Mouse (Mus musculus): ENCODE measurements around the gene Egfl8.

DNA sequence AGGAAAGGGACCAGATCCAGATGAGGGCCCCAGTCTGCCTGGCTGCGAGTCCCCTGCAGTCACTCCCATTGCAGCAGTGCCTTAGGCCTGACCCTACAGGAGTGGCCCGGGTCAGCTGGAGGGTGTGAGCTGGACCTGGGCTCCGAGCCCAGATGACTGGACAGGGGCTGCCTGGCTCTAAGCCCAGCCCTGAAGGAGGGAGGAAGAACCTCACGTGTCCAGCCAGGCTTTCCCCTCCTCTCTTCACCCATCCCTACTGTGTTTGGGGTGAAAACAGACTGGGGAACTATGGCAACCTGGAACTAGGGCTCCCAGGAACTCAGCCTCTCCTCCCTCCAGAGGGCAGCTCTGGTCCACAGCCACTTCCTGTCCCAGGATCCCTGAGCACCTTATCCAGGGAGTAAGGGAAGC, 39.8 kb upstream of the Egfl8 start:
- TF ChIP-seq CEBPB (IDR thresholded peaks at IDR 0.05; ENCODE audit: insufficient read depth, poor library complexity, severe bottlenecking), result no peak
- no peak for TF ChIP-seq POLR2A (IDR thresholded peaks at IDR 0.05; ENCODE audit: insufficient read length, low read depth)
- TF ChIP-seq MAX (IDR thresholded peaks at IDR 0.05; ENCODE audit: low read depth), result no peak
- TF ChIP-seq MYOG (IDR thresholded peaks at IDR 0.05; ENCODE audit: control insufficient read depth in 1 of 3, insufficient read depth in 1 of 3, insufficient read length in 2 of 3, low read depth in 2 of 3), result no peak
- TF ChIP-seq USF1 (IDR thresholded peaks at IDR 0.05; ENCODE audit: low read depth), result no peak
- no peak for TF ChIP-seq TCF12 (IDR thresholded peaks at IDR 0.05; ENCODE audit: insufficient read depth, poor library complexity, severe bottlenecking)
- peak; percentile 23 for TF ChIP-seq POLR2AphosphoS2 (IDR thresholded peaks at IDR 0.05; ENCODE audit: insufficient read length, low read depth)
- TF ChIP-seq MYOD1 (IDR thresholded peaks at IDR 0.05; ENCODE audit: control insufficient read depth in 1 of 3, insufficient read length in 2 of 3, low read depth in 2 of 3), result no peak
- no peak for TF ChIP-seq E2F4 (IDR thresholded peaks at IDR 0.05; ENCODE audit: insufficient read depth)
- no peak for TF ChIP-seq TCF3 (IDR thresholded peaks at IDR 0.05; ENCODE audit: insufficient read length, low read depth)
- TF ChIP-seq SRF (IDR thresholded peaks at IDR 0.05; ENCODE audit: control insufficient read depth, insufficient read length, low read depth), result no peak

Data from myocyte (in vitro differentiated cells).